Mouse (Mus musculus): Measurements from ENCODE around the gene Ppp1r9a. TPM values are rescaled to one million over a fixed set of nuclear protein-coding genes. Genes with fewer than 3 reads are reported as not detected.

The Ppp1r9a gene
- polyA plus RNA-seq, 1 experiment from 2014 or later: 11.7 TPM

DNA sequence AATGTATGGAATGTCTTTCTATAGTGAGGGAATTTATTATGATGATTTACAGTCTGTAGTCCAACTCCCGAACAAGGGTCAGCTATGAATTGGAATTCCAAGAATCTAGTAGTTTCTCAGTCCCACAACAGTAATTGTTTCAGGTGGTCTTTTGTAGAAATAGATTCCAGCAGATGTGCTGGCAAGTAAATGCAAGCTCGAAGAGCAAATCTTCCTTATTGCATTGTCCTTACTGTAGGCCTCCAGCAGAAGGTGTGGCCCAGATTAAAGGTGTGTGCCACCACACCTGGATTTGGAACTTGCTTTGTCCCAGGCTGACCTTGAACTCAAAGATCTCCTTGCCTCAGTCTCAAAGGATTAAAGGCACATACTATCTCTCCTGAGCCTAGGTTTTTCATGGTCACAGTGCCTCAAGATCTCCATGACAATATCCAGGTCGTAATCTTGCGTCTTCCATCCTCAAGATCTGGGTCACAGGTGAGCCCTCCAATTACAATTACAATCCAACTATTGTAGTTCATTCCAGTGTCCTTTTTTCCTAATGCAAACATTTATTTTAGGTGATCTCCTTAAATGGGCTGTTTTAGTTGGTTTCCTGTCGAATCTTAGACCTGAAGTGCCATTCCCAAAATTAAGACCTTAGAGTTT lies 130.4 kb downstream of the Ppp1r9a start:
- Histone ChIP-seq H3K27ac (ENCODE audit: low read length) (no peak overlapping the region), H3K9ac (ENCODE audit: low read length) (no peak overlapping the region), H3K9me3 (replicated peaks; ENCODE audit: control insufficient read depth, low read length) (no peaks in the 10 kb centered on the region), H3K4me1 (ENCODE audit: control insufficient read depth, insufficient read depth, low read length) (peaks cover 3% of the 10 kb centered on the region; the same call in 1 of the 2 replicates), H3K27me3 (ENCODE audit: control insufficient read depth, insufficient read depth, low read length) (no peaks in the 10 kb centered on the region), H3K36me3 (ENCODE audit: control insufficient read depth, insufficient read depth) (no peaks in the 10 kb centered on the region), H3K4me3 (ENCODE audit: low read length) (no peak overlapping the region), H3K4me2 (ENCODE audit: low read depth, low read length) (no peak overlapping the region)
- WGBS: 82% methylated on average over 5 of the region's 5 CpGs
- no peak for ATAC-seq (replicated peaks; ENCODE audit: extremely low read depth, insufficient read depth, low FRiP score)

DNA sequence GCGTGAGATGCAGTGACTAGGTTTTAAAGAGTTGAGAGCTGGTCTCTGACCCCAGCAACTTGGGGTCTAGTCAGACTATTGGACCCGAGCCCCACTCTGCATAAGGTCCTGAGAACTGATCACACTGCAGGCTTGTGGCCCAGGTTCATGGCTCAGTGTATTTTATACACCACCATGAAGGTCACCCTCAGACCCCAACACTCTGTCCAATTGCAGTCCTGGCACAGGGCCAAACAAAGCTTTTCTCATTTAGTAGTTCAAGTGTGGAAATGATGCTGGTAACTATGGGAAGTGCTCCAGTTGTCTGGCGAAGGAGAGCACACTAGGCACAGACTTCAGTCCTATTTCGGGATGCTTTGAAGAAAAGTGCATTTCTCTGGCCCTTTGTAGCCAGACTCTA lies 134.5 kb downstream of the Ppp1r9a start:
- Histone ChIP-seq H3K4me1 (ENCODE audit: control insufficient read depth, insufficient read depth, low read length) (peaks cover 3% of the 10 kb centered on the region), H3K4me2 (ENCODE audit: low read depth, low read length) (no peak overlapping the region), H3K36me3 (ENCODE audit: control insufficient read depth, insufficient read depth) (no peaks in the 10 kb centered on the region), H3K27ac (ENCODE audit: low read length) (no peak overlapping the region), H3K9me3 (replicated peaks; ENCODE audit: control insufficient read depth, low read length) (no peaks in the 10 kb centered on the region), H3K4me3 (ENCODE audit: low read length) (no peak overlapping the region), H3K9ac (ENCODE audit: low read length) (no peak overlapping the region), H3K27me3 (ENCODE audit: control insufficient read depth, insufficient read depth, low read length) (no peaks in the 10 kb centered on the region)
- 51% methylated on average over 4 of the region's 4 CpGs for whole genome bisulfite sequencing
- ATAC-seq (replicated peaks; ENCODE audit: extremely low read depth, insufficient read depth, low FRiP score): peak; percentile 28; the same call in 1 of the 2 replicates

- no peaks in the 10 kb centered on the region for H3K27me3 ChIP-seq (ENCODE audit: control insufficient read depth, insufficient read depth, low read length)
- H3K27ac ChIP-seq (ENCODE audit: low read length): no peak overlapping the region
- peaks cover 3% of the 10 kb centered on the region for H3K4me1 ChIP-seq (ENCODE audit: control insufficient read depth, insufficient read depth, low read length)
- H3K4me3 ChIP-seq (ENCODE audit: low read length): no peak overlapping the region
- ATAC-seq (replicated peaks; ENCODE audit: extremely low read depth, insufficient read depth, low FRiP score): no peak
- H3K4me2 ChIP-seq (ENCODE audit: low read depth, low read length): no peak overlapping the region
- no peaks in the 10 kb centered on the region for H3K9me3 ChIP-seq (replicated peaks; ENCODE audit: control insufficient read depth, low read length)
- H3K9ac ChIP-seq (ENCODE audit: low read length): no peak overlapping the region
- H3K36me3 ChIP-seq (ENCODE audit: control insufficient read depth, insufficient read depth): no peaks in the 10 kb centered on the region
- WGBS: 80% methylated on average over 2 of the region's 2 CpGs
Measured at GRCm38 (mm10) chr6:5038140-5038749, 135.5 kb downstream of the Ppp1r9a start.

DNA sequence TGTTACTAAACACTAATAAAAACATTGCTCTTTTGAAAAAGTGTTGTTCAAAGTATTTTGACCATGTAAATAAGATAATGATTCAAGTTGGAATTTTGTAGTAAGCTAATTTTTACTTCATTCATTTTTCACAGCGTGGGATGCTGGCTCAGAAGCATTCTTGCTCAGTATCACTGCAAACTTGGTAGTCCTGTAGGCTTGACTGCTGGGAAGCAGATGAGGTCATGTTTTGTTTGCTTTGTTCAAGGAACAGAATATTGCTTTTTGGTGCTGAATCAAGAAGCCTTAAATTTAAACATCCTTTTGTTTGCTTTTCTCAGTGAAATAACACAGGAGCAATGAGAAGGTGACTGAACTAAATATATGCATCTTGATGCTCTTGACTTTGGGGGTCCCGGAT lies 136.6 kb downstream of the Ppp1r9a start:
- Histone ChIP-seq H3K4me3 (ENCODE audit: low read length) (no peak overlapping the region), H3K27ac (ENCODE audit: low read length) (no peak overlapping the region; the same call in 1 of the 2 replicates), H3K27me3 (ENCODE audit: control insufficient read depth, insufficient read depth, low read length) (no peaks in the 10 kb centered on the region), H3K9ac (ENCODE audit: low read length) (no peak overlapping the region), H3K4me1 (ENCODE audit: control insufficient read depth, insufficient read depth, low read length) (peaks cover 3% of the 10 kb centered on the region), H3K36me3 (ENCODE audit: control insufficient read depth, insufficient read depth) (no peaks in the 10 kb centered on the region), H3K4me2 (ENCODE audit: low read depth, low read length) (no peak overlapping the region), H3K9me3 (replicated peaks; ENCODE audit: control insufficient read depth, low read length) (no peaks in the 10 kb centered on the region)
- no peak for ATAC-seq (replicated peaks; ENCODE audit: extremely low read depth, insufficient read depth, low FRiP score)
- 50% methylated on average over 2 of the region's 2 CpGs for WGBS

DNA sequence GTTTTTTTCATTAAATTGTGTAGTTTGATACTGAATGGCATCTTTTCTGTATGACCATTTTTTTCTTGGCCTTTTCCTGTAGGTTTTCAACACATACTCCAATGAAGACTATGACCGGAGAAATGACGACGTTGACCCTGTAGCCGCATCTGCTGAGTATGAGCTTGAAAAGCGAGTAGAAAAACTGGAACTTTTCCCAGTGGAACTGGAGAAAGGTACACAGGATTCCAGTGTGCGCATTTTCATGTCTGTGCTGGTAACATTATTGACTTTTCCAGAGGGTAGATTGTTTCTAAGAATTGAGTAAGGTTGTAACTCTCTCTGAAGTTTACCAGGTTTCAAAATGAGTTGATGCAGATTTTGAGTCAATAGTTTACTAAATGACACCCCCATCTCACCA lies 143.1 kb downstream of the Ppp1r9a start:
- Histone ChIP-seq H3K4me3 (ENCODE audit: low read length) (no peak overlapping the region), H3K27ac (ENCODE audit: low read length) (no peak overlapping the region), H3K36me3 (ENCODE audit: control insufficient read depth, insufficient read depth) (no peaks in the 10 kb centered on the region), H3K27me3 (ENCODE audit: control insufficient read depth, insufficient read depth, low read length) (no peaks in the 10 kb centered on the region), H3K4me1 (ENCODE audit: control insufficient read depth, insufficient read depth, low read length) (peaks cover 2% of the 10 kb centered on the region; the same call in 1 of the 2 replicates), H3K4me2 (ENCODE audit: low read depth, low read length) (no peak overlapping the region), H3K9ac (ENCODE audit: low read length) (no peak overlapping the region), H3K9me3 (replicated peaks; ENCODE audit: control insufficient read depth, low read length) (no peaks in the 10 kb centered on the region)
- ATAC-seq (replicated peaks; ENCODE audit: extremely low read depth, insufficient read depth, low FRiP score): no peak
- WGBS: 87% methylated on average over 6 of the region's 6 CpGs

DNA sequence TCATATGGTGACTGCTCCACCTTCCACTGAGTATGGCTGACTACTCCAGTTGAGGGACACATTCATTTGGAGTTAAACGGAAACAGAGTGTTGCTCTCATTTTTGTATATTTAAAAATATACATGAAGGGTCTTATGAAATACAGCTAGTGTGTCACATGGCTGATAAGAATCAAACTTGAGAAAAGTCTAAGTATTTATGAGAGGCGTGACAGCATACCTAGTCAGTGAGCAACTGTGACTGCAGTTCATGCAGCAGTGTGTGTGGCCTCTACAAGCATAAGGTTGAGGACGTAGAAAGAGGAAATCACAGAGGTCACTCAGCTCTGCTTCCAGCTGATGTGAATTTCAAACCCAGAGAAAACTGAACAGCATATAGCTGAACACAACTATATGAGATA lies 145.3 kb downstream of the Ppp1r9a start:
- ATAC-seq (replicated peaks; ENCODE audit: extremely low read depth, insufficient read depth, low FRiP score): no peak
- Histone ChIP-seq H3K9me3 (replicated peaks; ENCODE audit: control insufficient read depth, low read length) (no peaks in the 10 kb centered on the region), H3K27ac (ENCODE audit: low read length) (no peak overlapping the region), H3K4me3 (ENCODE audit: low read length) (no peak overlapping the region), H3K36me3 (ENCODE audit: control insufficient read depth, insufficient read depth) (no peaks in the 10 kb centered on the region), H3K9ac (ENCODE audit: low read length) (no peak overlapping the region), H3K4me2 (ENCODE audit: low read depth, low read length) (no peak overlapping the region), H3K4me1 (ENCODE audit: control insufficient read depth, insufficient read depth, low read length) (peaks cover 2% of the 10 kb centered on the region; the same call in 1 of the 2 replicates), H3K27me3 (ENCODE audit: control insufficient read depth, insufficient read depth, low read length) (no peaks in the 10 kb centered on the region)
- 83% methylated on average over 3 of the region's 3 CpGs for WGBS

DNA sequence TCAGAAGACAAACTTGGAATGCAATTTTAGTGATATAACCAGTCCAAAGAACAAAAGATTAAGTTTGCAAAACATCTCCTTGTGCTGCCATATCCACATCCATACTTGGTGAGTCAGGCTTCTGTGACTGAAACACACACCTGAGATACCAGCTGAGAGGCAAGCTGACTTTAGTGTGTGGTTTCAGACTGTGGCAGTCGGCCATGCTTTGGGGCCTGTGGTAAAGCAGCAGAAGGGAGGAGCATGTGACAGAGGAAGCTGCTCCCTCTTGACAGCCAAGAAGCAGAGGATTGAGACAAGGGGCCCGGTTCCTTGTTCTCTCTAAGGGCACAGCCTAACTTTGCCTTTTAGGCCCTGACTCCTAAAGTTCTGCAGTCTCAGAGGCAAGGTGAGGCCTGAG lies 149.6 kb downstream of the Ppp1r9a start:
- H3K9ac ChIP-seq (ENCODE audit: low read length): no peak overlapping the region
- no peak overlapping the region for H3K27ac ChIP-seq (ENCODE audit: low read length)
- 43% methylated on average over 2 of the region's 2 CpGs for WGBS
- no peaks in the 10 kb centered on the region for H3K27me3 ChIP-seq (ENCODE audit: control insufficient read depth, insufficient read depth, low read length)
- H3K4me2 ChIP-seq (ENCODE audit: low read depth, low read length): no peak overlapping the region
- H3K4me1 ChIP-seq (ENCODE audit: control insufficient read depth, insufficient read depth, low read length): peaks cover 2% of the 10 kb centered on the region; the same call in 1 of the 2 replicates
- no peak for ATAC-seq (replicated peaks; ENCODE audit: extremely low read depth, insufficient read depth, low FRiP score)
- H3K36me3 ChIP-seq (ENCODE audit: control insufficient read depth, insufficient read depth): no peaks in the 10 kb centered on the region
- H3K4me3 ChIP-seq (ENCODE audit: low read length): no peak overlapping the region
- no peaks in the 10 kb centered on the region for H3K9me3 ChIP-seq (replicated peaks; ENCODE audit: control insufficient read depth, low read length)

DNA sequence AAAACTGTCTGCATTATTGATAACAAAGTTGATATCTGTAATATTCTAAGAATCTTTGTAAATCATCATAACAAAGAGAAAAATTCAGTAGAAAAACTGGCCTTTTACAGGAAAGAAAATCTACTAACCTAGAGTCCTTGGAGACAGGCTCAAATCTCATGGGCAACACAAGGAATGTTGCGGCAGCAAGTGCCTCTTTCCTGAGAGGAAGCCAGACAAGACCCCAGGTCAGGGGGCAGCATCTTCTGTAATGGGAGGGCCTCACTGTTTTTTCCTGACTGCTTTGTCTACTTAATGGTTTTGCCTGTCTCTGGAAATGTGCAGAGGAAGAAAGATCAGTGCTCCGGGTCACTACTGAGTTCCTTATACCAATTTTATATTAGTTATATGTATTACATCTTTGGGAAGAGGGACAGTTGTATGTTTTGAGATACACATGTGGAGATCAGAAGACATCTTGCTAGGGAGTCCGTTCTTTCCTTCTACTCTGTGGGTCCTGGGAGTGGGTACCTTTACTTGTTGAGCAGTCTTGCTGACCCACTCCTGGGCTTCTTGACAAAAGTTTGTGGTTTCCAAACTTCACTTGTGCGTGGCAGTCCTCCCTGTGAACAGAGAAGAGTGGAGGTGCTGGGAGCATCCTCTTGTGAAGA lies 151.9 kb downstream of the Ppp1r9a start:
- no peak for ATAC-seq (replicated peaks; ENCODE audit: extremely low read depth, insufficient read depth, low FRiP score)
- Histone ChIP-seq H3K27me3 (ENCODE audit: control insufficient read depth, insufficient read depth, low read length) (no peaks in the 10 kb centered on the region), H3K9ac (ENCODE audit: low read length) (no peak overlapping the region), H3K27ac (ENCODE audit: low read length) (no peak overlapping the region), H3K4me1 (ENCODE audit: control insufficient read depth, insufficient read depth, low read length) (no peaks in the 10 kb centered on the region), H3K4me2 (ENCODE audit: low read depth, low read length) (no peak overlapping the region), H3K4me3 (ENCODE audit: low read length) (no peak overlapping the region), H3K9me3 (replicated peaks; ENCODE audit: control insufficient read depth, low read length) (no peaks in the 10 kb centered on the region), H3K36me3 (ENCODE audit: control insufficient read depth, insufficient read depth) (no peaks in the 10 kb centered on the region)
- 75% methylated on average over 4 of the region's 4 CpGs for WGBS

GRCm38 (mm10) chr6:5074736-5075135 lies 172.0 kb downstream of the Ppp1r9a start:
- 87% methylated on average over 3 of the region's 3 CpGs for WGBS
- H3K9ac ChIP-seq (ENCODE audit: low read length): no peak overlapping the region
- no peaks in the 10 kb centered on the region for H3K27me3 ChIP-seq (ENCODE audit: control insufficient read depth, insufficient read depth, low read length)
- H3K36me3 ChIP-seq (ENCODE audit: control insufficient read depth, insufficient read depth): 0 out of 2 replicates have a peak, but pooled peaks cover 4% of the 10 kb centered on the region
- H3K4me1 ChIP-seq (ENCODE audit: control insufficient read depth, insufficient read depth, low read length): 0 out of 2 replicates have a peak, but pooled peaks cover 3% of the 10 kb centered on the region
- no peak for ATAC-seq (replicated peaks; ENCODE audit: extremely low read depth, insufficient read depth, low FRiP score)
- H3K4me3 ChIP-seq (ENCODE audit: low read length): no peak overlapping the region
- no peaks in the 10 kb centered on the region for H3K9me3 ChIP-seq (replicated peaks; ENCODE audit: control insufficient read depth, low read length)
- no peak overlapping the region for H3K4me2 ChIP-seq (ENCODE audit: low read depth, low read length)
- no peak overlapping the region for H3K27ac ChIP-seq (ENCODE audit: low read length)

Data from heart, embryonic 16.5 days (tissue).